Mouse (Mus musculus): ENCODE measurements around the gene Hist1h4f.

The Hist1h4f gene

GRCm38 (mm10) chr13:23513517-23513916 is 37.9 kb downstream of the Hist1h4f start:
- DNase-seq (ENCODE audit: low spot score) = no peak

- peak; percentile 45 for DNase-seq (ENCODE audit: low spot score)
Observed at GRCm38 (mm10) chr13:23510127-23510526, 41.3 kb downstream of the Hist1h4f start.

DNA sequence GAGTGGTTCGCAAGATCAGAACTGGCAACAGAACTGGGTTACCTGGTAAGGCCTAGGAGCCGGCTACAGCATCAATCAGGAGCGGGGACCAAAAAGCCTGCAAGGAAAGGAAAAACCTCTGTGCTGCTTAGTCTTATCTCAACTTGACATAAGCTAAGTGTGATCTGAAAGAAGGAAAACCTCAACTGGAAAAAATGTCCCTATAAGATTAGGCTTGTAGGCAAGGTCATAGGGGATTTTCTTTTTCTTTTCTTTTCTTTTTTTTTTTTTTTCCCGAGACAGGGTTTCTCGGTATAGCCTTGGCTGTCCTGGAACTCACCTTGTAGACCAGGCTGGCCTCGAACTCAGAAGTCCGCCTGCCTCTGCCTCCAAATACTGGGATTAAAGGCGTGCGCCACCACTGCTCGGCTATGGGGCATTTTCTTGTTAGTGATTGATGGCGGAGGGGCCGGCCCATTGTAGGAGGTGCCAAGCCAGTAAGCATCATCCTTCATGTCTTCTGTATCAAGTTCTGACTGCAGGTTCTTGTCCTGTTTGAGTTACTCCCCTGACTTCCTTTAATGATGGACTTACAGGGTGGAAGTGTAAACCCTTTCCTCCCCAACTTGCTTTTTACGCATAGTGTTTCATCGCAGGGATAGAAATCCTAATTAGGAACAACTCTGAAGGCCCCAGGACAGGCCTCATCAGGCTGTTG is 44.5 kb downstream of the Hist1h4f start:
- DNase-seq (ENCODE audit: low spot score) = peak; percentile 77

- DNase-seq (ENCODE audit: low spot score) = peak; percentile 89
Observed at GRCm38 (mm10) chr13:23506351-23506750, 45.1 kb downstream of the Hist1h4f start.

GRCm38 (mm10) chr13:23505662-23506345 is 45.6 kb downstream of the Hist1h4f start:
- peak; percentile 65 for DNase-seq (ENCODE audit: low spot score)

DNA sequence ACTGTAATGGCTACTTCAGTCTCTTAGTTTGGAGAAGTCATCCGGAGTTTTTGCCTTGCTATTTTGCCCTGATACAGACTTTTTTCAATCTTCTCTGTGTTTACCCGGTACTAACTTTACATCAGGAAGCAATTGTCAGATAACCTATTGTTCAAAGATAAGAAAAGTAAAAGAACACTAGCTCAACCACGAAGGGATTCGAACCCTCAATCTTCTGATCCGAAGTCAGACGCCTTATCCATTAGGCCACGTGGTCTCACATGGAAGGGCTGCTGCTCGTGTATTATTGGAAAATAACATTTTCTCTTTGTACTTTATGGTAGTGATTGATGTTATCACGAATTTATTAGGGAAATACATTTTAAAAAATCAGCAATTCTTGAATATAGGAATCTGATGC is 47.7 kb downstream of the Hist1h4f start:
- peak; percentile 94 for DNase-seq (ENCODE audit: low spot score)

DNA sequence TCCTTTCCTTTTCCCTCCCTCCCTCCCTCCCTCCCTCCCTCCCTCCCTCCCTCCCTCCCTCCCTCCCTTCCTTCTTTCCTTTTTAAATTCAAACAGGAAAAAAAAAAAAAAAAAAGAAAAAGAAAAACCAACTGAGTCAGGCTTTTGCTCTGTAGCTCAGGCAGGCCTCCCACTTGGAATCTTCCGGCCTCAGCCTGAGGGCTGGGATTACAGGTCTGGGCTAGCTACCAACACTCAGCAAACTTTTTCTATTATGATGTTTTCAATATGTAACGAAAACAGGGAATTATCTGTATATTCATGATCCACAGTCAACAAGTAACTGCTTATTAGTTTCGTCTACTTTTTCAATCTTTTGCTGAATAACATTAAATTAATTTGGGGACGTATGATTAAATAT is 48.5 kb downstream of the Hist1h4f start:
- DNase-seq (ENCODE audit: low spot score) = no peak

DNA sequence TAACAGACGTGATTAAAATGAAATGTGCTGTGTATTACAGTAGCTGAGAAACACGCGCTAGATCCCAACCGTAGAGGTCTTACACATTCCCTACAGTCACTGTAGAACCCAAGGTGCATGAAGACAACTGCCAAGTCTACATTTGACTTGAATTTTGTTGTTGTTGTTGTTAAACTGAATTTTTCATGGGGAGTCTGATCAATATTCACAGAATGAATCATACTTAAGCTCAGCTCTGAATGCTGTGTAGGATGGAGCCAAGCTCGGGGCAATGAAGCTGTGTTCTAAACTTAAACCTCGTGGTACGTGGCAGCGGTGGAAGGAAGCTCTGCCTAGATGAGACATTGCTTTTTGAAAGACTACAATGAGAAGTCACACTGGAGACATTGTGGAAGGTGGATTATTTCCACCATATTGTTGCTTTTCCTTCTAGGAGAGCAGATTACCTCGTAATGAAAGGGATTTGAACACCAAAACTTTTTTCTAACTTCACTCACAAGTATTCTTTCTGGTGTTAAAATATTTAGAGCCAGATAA is 49.3 kb downstream of the Hist1h4f start:
- no peak for DNase-seq (ENCODE audit: low spot score)

- DNase-seq (ENCODE audit: low spot score) = no peak
Observed at GRCm38 (mm10) chr13:23501511-23501910, 49.9 kb downstream of the Hist1h4f start.

Data from embryo, embryonic 10.5 days (tissue).